Mouse (Mus musculus): Measurements from ENCODE around the gene Slitrk5. TPM values are rescaled to one million over a fixed set of nuclear protein-coding genes. Genes with fewer than 3 reads are reported as not detected.

The Slitrk5 gene
- not detected for total RNA-seq (2023)

DNA sequence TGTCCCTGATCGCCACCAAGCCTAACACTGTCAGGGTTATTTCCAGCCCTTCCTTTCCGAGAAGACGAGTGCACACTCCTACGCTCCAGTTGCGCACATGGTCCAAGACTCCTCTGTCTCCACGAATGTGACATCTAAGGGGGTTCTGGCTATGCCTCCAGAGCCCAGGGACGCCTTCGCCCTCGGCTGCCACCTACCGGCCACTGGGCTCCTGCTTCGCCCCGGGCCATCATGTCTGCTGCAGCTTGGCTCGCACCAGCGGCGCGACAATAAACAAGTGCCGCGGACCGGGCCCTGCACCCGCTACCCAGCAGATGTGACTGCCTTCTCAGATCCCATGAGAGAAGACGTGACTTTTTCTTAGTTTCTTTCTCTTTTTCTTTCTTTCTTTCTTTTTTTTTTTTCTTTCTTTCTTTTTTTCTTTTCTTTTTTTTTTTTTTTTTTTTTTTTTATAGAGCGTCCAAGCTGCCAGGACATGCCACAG, at the start of gene Slitrk5:
TSS of gene Slitrk5 (plus strand) at position 434 of the 484 bp plus-strand sequence.

